Mouse (Mus musculus) testis, adult 2 months (tissue): ENCODE data around the gene Cnih3.

Experiments
- CTCF ChIP-seq: fragments of 200-500 bp; IDR thresholded peaks from 2 replicates; pipeline ENCODE4 v1.5.1; 2012; ENCODE audit warnings: low read depth, mild to moderate bottlenecking, inconsistent platforms, low read length, moderate library complexity; ENCODE audit not compliant: control insufficient read depth, insufficient read depth, insufficient replicate concordance
- POLR2A ChIP-seq: fragments of 200-500 bp; IDR thresholded peaks from 2 replicates; pipeline ENCODE4 v1.6.1; 2012; ENCODE audit warnings: low read depth, mild to moderate bottlenecking, inconsistent platforms, low read length, moderate library complexity; ENCODE audit not compliant: control insufficient read depth

DNA sequence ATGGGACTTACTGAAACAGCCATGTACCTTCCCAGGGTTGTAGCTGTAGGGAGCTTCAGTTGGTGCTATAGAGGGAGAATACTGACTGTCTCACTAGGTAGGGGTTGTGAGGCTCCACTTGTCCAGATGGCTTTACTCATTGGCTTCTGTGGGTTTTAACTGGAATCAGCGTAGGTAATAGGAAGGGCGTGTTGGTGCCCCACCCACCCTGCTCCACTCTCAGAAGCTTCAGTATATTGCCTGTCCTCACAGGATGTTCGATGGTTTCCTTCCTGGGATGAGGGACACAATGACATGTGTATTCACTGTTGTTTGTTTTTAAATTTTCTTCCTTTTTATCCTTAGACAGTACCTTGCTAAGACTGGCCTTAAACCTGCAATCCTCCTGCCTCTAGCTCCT, 37.1 kb upstream of the Cnih3 start:
- TF ChIP-seq POLR2A (no peak), CTCF (no peak)
